Mouse (Mus musculus): ENCODE measurements around the gene Ccna1.

Gene Ccna1

GRCm38 (mm10) chr3:55065738-55066665, 10.7 kb upstream of the Ccna1 start:
- no peak for DNase-seq (ENCODE audit: inconsistent age in 2 of 2, low spot score in 1 of 2)

DNA sequence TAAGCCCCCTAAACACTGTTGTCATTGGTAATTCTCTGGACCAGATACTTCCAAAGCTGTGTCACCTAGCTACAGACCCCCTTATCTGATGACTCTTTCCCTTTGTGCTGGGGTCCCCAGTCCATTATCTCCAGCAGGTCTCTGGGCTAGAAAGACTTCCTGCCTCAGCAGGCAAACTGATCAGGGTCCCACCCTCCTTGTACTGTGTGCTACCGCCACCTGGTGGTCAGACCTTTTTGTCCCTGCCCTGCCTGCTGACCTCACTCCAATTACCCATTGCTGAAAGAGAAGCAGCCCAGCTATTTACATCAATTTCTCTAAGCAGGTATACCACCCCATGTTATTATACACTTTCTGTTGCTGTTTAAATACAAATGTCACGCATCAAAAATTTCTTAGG, 9.1 kb upstream of the Ccna1 start:
- DNase-seq (ENCODE audit: inconsistent age in 2 of 2, low spot score in 1 of 2) = peak; percentile 56 to 88

GRCm38 (mm10) chr3:55062653-55063052, 7.4 kb upstream of the Ccna1 start:
- DNase-seq (ENCODE audit: inconsistent age in 2 of 2, low spot score in 1 of 2) = no peak

DNA sequence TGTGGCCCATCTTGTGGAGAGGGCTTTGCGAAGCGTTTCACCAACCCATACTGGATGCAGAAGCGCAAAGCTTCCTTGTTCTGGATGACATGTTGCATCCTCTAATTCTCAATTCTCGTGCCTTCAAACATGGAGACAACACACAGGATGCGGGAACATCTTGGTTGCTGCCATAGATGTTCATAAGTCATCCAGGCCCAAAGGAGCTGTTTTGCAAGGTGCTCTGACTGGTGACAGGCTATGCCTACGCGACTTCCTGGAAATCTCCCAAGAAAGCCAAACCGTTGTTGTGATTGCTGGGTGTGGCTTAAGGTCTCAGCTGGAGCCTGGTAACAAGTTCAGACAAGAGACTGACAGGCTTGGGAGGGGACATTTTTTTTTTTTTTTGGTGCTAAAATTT, 1.1 kb upstream of the Ccna1 start:
- no peak for DNase-seq (ENCODE audit: inconsistent age in 2 of 2, low spot score in 1 of 2)

GRCm38 (mm10) chr3:55055747-55056120, 433 bp upstream of the Ccna1 start:
- DNase-seq (ENCODE audit: inconsistent age in 2 of 2, low spot score in 1 of 2) = no peak

DNA sequence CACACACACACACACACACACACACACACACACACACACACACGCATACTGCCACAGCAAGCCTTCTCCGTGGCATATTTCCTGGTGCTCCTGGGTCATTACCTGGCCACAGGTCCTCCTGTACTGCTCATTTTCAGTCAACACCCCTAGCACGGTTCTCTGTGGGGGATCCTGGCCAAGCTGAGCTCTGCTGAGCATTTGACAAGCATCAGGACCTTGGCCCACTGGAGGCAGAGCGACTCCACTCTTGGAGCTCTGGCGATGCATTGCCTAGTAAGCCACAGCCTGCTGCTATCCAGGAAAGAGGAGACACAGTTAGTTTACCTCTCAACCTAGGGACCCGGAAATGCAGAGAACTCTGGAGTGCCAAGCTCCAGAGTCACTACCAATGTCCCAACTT, 1.1 kb downstream of the Ccna1 start:
- no peak for DNase-seq (ENCODE audit: inconsistent age in 2 of 2, low spot score in 1 of 2)

GRCm38 (mm10) chr3:55044601-55045370, 10.5 kb downstream of the Ccna1 start:
- no peak for DNase-seq (ENCODE audit: inconsistent age in 2 of 2, low spot score in 1 of 2)

DNA sequence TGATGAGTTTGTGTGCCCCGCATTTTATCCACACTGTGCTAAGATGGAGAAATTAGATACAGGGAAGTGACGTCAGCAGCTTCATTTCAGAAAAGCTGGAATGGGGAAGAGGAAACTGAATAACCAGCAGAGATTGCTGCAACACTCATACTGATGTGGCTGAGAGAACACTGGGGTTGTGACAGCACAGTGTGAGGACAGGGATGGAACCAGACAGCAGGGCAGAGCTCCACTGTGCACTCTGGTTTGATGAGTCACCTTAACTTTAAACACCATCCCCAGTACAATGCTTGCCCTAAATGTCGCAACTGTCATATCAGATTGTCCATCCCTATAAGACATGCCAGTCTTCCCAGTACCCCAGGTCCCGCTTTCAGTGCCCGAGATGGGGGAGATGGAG, 17.7 kb downstream of the Ccna1 start:
- DNase-seq (ENCODE audit: inconsistent age in 2 of 2, low spot score in 1 of 2) = no peak

DNA sequence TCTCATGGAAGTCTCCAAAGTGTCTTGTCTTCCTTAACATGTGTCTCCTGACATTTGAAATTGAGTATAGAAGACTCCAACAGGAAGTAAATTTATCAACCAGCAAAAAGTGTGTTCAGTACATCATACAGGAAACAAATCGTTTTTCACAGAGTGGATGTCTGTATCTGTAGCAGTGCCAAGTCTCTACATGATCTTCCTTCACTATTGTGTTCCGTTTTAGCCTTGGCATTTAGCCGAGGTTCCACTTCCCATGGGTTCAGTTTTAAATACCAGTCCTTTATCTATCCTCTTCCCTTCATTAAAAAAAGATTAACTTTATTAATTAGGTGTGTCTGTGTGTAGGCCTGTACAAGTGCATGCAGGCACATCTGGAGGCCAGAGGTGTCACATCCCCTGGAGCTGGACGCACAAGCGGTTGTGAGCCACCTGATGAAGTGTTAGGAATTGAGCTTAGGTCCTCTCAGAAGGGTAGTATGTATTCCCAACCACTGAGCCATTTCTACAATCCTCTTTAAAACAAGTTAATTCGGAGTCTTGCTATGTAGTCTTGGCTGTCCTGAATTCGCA, 27.9 kb downstream of the Ccna1 start:
- DNase-seq (ENCODE audit: inconsistent age in 2 of 2, low spot score in 1 of 2) = peak; percentile 12 to 57

DNA sequence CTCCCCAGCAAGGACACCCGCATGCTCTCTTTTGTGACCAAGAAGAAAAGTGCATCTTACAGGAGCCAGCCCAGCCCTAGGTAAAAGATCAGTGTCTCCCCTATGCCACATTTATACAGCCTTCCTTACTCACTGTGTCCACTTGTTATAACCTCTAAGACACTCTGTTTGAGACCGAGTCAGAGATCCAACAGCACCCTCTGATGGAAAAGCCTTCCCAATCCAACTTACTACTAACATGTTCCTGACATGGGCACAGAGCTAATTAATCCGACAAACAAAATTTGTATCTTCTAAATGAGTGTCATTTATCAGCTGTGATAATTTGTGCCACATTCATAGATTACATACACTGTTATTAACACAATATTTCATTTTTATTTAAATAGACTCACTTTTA, 29.8 kb downstream of the Ccna1 start:
- DNase-seq (ENCODE audit: inconsistent age in 2 of 2, low spot score in 1 of 2) = no peak

DNA sequence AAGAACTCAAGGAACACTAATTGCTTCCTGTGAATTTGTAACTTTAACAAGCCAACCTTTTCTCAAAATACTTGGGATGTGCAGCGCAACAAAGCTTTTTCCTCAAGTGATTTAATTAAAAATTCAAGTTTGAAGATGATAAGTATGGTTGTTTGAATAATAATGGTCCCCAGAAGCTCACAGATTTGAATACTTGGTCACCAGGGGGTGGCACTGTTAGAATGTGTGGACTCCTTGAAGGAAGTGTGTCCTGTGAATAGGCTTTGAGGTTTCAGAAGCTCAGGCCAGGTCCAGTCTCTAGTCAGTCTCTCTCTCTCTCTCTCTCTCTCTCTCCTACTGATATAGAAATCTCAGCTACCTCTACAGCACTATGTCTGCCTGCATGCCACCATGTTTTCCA, 32.0 kb downstream of the Ccna1 start:
- no peak for DNase-seq (ENCODE audit: inconsistent age in 2 of 2, low spot score in 1 of 2)

DNA sequence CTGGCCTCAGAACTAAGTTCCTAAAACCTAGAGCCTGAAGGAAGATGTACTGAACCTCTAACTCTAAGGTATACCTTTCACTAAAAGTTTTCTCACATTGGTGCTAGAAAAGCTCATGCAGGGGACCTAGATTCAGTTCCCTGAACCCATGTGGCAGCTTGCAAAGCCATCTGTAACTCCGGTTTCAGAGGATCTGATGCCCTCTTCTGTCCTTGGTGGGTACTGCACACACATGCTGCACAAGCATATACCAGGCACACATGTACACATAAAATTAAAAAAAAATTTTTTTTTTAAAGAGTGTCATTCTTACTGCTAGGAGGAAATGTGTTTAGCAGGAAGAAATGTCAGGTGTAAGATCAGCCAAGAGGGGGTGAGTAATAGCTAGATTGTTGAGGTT, 33.1 kb downstream of the Ccna1 start:
- no peak for DNase-seq (ENCODE audit: inconsistent age in 2 of 2, low spot score in 1 of 2)

- no peak for DNase-seq (ENCODE audit: inconsistent age in 2 of 2, low spot score in 1 of 2)
These were observed 42.8 kb downstream of the Ccna1 start for GRCm38 (mm10) chr3:55012536-55012935.

DNA sequence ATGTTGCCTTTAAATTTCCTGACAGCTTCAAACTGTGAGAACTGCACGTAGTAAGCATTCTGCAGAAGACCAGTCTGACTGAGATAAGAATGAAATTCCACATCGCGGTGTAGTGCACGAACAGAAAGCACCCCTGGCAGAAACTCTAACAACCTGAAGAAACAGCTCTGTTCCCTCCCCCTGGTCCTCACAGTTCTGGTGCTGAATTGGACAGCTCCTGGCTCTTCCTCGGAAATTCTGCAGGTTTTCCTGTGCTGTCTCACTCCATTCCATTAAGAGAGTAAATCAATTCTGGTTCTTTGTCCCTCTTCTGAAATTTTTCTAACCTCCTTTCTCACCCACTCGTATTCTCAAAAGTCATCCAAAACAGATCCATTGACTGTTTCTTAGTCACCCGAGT, 43.6 kb downstream of the Ccna1 start:
- peak in 1 of 2 experiments; percentile 36 for DNase-seq (ENCODE audit: inconsistent age in 2 of 2, low spot score in 1 of 2)

DNA sequence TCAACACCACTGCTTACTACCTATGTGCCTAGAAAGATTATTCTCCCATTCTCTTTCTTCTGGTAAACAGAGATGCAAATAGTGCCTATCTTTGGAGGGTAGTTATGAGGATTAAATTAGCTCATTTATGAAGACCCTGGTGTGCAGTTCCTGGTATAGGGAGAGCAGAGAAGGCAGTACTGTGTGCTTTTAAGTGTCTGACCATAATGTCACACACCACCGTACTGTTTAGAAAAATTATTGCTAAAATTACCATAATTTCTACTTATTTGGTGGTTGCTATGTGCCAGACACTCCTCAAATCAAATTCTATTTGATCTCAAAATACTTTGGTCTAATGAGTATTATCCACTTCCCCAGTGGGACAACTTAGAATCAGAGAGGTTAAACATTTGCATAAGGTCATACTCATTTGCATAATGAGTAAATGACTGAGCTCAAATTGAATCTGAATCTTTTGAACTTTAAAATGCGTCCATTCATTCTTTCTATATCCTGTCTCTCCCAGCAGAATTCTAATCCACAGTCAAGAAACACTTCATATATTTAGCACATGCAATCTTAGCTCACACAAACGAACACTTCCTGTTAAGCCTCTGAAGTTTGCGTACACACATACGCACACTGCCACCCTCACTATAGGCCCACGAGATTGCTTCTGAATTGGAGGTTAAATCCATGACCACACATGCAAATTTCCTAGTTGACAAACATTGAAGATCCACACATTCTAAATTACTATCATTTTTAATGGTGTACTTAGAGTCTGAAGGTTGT, 46.1 kb downstream of the Ccna1 start:
- DNase-seq (ENCODE audit: inconsistent age in 2 of 2, low spot score in 1 of 2) = no peak

- no peak for DNase-seq (ENCODE audit: inconsistent age in 2 of 2, low spot score in 1 of 2)
These were observed 51.3 kb downstream of the Ccna1 start for GRCm38 (mm10) chr3:55004036-55004435.

DNA sequence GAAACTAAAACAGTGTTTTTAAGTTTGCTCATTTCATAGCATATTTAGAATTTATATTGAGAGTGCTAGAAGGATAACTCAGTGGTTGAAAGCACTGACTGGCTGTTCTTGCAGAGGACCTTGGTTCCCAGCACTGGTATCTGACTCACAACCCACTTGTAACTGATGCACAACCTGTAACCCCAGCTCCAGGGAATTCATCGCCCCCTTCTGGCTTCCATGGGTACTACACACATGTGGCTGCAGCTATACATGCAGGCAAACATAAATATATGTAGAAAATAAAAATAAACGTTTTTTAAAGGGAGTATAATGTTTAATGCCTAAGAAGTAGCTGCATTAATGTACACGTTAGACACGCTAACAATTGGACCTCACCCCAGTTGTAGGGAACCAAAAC, 53.6 kb downstream of the Ccna1 start:
- DNase-seq (ENCODE audit: inconsistent age in 2 of 2, low spot score in 1 of 2) = no peak
